Mouse (Mus musculus) brain, embryonic 14.5 days (tissue): Measurements from ENCODE around the gene Sugct.

Source experiments
- CTCF ChIP-seq: fragments of 200-500 bp; IDR thresholded peaks from 2 replicates; pipeline ENCODE4 v1.5.1; 2012; ENCODE audit warnings: inconsistent platforms, mild to moderate bottlenecking, moderate library complexity, borderline replicate concordance; ENCODE audit not compliant: insufficient read depth, insufficient read length; ENCODE audit errors: extremely low read depth
- POLR2A ChIP-seq: fragments of 200-500 bp; IDR thresholded peaks from 2 replicates; pipeline ENCODE4 v1.6.1; 2012; ENCODE audit warnings: mild to moderate bottlenecking, inconsistent platforms, borderline replicate concordance; ENCODE audit not compliant: poor library complexity, insufficient read depth, insufficient read length, severe bottlenecking; ENCODE audit errors: extremely low read depth

- no peak for TF ChIP-seq CTCF
- TF ChIP-seq POLR2A: no peak
Observed at GRCm38 (mm10) chr13:16831840-16832239, 863.5 kb downstream of the Sugct start.
